Mouse (Mus musculus): ENCODE measurements around the gene Ddx10. TPM values are rescaled to one million over a fixed set of nuclear protein-coding genes. Genes with fewer than 3 reads are reported as not detected.
"Not testable (repeated sequence)": the region's sequence is repeated elsewhere in the genome, so short reads cannot be mapped to it uniquely, and the experiment has no call there.

Ddx10 gene
- polyA plus RNA-seq, 1 experiment from 2014 or later: 21.8 TPM

- Histone ChIP-seq H3K4me2 (no peak overlapping the region), H3K27ac (ENCODE audit: poor library complexity, severe bottlenecking) (no peak overlapping the region), H3K4me1 (replicated peaks) (no peaks in the 10 kb centered on the region), H3K27me3 (replicated peaks) (no peaks in the 10 kb centered on the region), H3K36me3 (no peaks in the 10 kb centered on the region; the same call in 1 of the 2 replicates), H3K9ac (no peak overlapping the region), H3K4me3 (no peak overlapping the region), H3K9me3 (replicated peaks) (no peaks in the 10 kb centered on the region)
- ATAC-seq (ENCODE audit: insufficient number of reproducible peaks, low FRiP score): no peak
- 37% methylated on average over 4 of the region's 4 CpGs for WGBS
These were observed 103.6 kb downstream of the Ddx10 start for GRCm38 (mm10) chr9:53144266-53144665.

- no peak for ATAC-seq (ENCODE audit: insufficient number of reproducible peaks, low FRiP score)
- H3K27me3 ChIP-seq (replicated peaks): no peaks in the 10 kb centered on the region
- H3K9me3 ChIP-seq (replicated peaks): no peaks in the 10 kb centered on the region
- no peak overlapping the region for H3K27ac ChIP-seq (ENCODE audit: poor library complexity, severe bottlenecking)
- 84% methylated on average over 2 of the region's 2 CpGs for WGBS
- no peak overlapping the region for H3K4me3 ChIP-seq
- no peak overlapping the region for H3K9ac ChIP-seq
- H3K4me1 ChIP-seq (replicated peaks): no peaks in the 10 kb centered on the region
- H3K36me3 ChIP-seq: no peaks in the 10 kb centered on the region; the same call in 1 of the 2 replicates
- no peak overlapping the region for H3K4me2 ChIP-seq
These were observed 104.3 kb downstream of the Ddx10 start for GRCm38 (mm10) chr9:53143508-53143907.

GRCm38 (mm10) chr9:53142424-53142823, 105.4 kb downstream of the Ddx10 start:
- WGBS: 66% methylated on average over 1 of the region's 1 CpGs

DNA sequence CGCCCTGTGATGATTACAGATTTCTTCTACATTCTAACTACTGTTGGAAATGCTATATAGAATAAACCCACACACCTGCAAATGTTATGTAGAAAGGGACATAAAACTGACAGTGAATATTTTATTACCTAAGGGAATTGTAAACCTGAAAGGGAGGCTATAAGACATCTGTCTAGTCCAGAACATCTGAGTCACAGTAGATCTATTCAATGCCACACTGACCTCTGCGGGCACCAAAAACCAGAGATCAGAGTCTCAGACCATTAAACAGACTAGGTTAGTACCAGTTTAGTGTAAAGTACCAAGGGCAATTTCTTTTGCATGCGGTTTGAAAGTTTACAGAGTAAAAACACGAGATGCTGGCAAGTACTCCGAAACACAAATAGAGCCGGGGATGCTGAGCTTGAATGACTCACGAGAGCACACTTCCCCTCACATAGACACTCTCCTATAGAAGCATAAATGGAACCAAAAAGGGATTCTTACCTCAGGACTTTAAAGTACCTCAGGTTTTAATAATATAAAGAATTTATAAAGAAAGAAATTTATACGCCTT, 107.2 kb downstream of the Ddx10 start:
- no peak for ATAC-seq (ENCODE audit: insufficient number of reproducible peaks, low FRiP score)
- Histone ChIP-seq H3K4me1 (replicated peaks) (no peaks in the 10 kb centered on the region), H3K4me3 (no peak overlapping the region), H3K9me3 (replicated peaks) (no peaks in the 10 kb centered on the region), H3K36me3 (no peaks in the 10 kb centered on the region), H3K9ac (no peak overlapping the region), H3K27ac (ENCODE audit: poor library complexity, severe bottlenecking) (no peak overlapping the region), H3K4me2 (no peak overlapping the region), H3K27me3 (replicated peaks) (no peaks in the 10 kb centered on the region)
- 90% methylated on average over 8 of the region's 8 CpGs for WGBS

More at GRCm38 (mm10) chr9:53142424-53142823, 105.4 kb downstream of the Ddx10 start:
- not testable (repeated sequence) for H3K27ac ChIP-seq (ENCODE audit: poor library complexity, severe bottlenecking); H3K4me3 ChIP-seq; H3K4me1 ChIP-seq (replicated peaks); H3K4me2 ChIP-seq; H3K27me3 ChIP-seq (replicated peaks); H3K9ac ChIP-seq; ATAC-seq (ENCODE audit: insufficient number of reproducible peaks, low FRiP score); H3K36me3 ChIP-seq; H3K9me3 ChIP-seq (replicated peaks)

DNA sequence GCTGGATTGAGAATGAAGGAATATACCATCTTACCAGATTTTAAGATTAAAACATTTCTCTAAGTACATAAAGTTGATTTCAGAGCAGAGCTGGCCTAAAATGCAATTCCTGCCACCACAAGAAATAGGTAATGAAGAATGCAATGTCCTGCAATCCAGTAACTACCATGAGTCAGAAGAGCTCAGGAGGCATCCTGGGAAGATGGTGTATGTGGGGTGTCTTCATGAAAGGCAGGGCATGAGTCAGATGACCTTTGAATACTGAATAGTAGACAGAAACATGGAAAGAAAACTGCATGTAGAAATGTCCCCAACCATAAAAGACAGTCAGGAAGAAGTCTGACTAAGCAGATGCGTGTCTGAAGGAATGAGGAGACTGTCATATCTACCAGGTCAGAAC, 115.0 kb downstream of the Ddx10 start:
- Histone ChIP-seq H3K4me1 (replicated peaks) (no peaks in the 10 kb centered on the region), H3K27ac (ENCODE audit: poor library complexity, severe bottlenecking) (no peak overlapping the region), H3K9ac (no peak overlapping the region), H3K36me3 (no peaks in the 10 kb centered on the region), H3K27me3 (replicated peaks) (no peaks in the 10 kb centered on the region), H3K4me3 (no peak overlapping the region), H3K4me2 (no peak overlapping the region), H3K9me3 (replicated peaks) (no peaks in the 10 kb centered on the region; the same call in 1 of the 2 replicates)
- no peak for ATAC-seq (ENCODE audit: insufficient number of reproducible peaks, low FRiP score)
- WGBS: 93% methylated on average over 1 of the region's 1 CpGs

GRCm38 (mm10) chr9:53130460-53130859, 117.4 kb downstream of the Ddx10 start:
- no peak overlapping the region for H3K4me2 ChIP-seq
- ATAC-seq (ENCODE audit: insufficient number of reproducible peaks, low FRiP score): no peak
- H3K9ac ChIP-seq: no peak overlapping the region
- no peaks in the 10 kb centered on the region for H3K4me1 ChIP-seq (replicated peaks)
- H3K9me3 ChIP-seq (replicated peaks): peaks cover 3% of the 10 kb centered on the region
- 70% methylated on average over 2 of the region's 2 CpGs for WGBS
- H3K27ac ChIP-seq (ENCODE audit: poor library complexity, severe bottlenecking): no peak overlapping the region
- H3K4me3 ChIP-seq: no peak overlapping the region
- peaks cover 6% of the 10 kb centered on the region for H3K36me3 ChIP-seq
- H3K27me3 ChIP-seq (replicated peaks): no peaks in the 10 kb centered on the region

DNA sequence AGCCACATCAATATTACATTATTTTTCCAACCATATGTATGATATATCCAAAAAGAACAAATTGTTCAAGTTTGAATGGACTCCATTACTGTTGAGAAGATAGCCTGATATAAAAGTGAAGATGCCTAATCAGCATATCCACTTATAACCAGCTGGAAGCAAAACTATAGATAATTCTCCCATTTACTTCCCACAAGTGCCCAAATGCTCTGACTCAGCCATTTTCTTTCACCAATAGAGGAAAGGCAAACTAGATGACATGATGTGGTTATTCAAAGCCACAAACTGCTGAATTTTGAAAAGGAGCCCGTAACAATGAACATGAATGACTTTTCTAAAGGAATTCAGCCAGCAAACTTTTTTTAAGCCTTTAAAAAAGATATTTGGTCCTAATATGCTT, 146.8 kb downstream of the Ddx10 start:
- Histone ChIP-seq H3K4me2 (no peak overlapping the region), H3K9ac (no peak overlapping the region), H3K4me1 (replicated peaks) (no peaks in the 10 kb centered on the region), H3K27me3 (replicated peaks) (no peaks in the 10 kb centered on the region), H3K27ac (ENCODE audit: poor library complexity, severe bottlenecking) (no peak overlapping the region), H3K36me3 (0 out of 2 replicates have a peak, but pooled peaks cover 7% of the 10 kb centered on the region), H3K9me3 (replicated peaks) (no peaks in the 10 kb centered on the region), H3K4me3 (no peak overlapping the region)
- WGBS: 92% methylated on average over 1 of the region's 1 CpGs
- no peak for ATAC-seq (ENCODE audit: insufficient number of reproducible peaks, low FRiP score)

- WGBS: 80% methylated on average over 5 of the region's 5 CpGs
These were observed 152.3 kb downstream of the Ddx10 start for GRCm38 (mm10) chr9:53095319-53096165.

GRCm38 (mm10) chr9:53094536-53094935, 153.3 kb downstream of the Ddx10 start:
- Histone ChIP-seq H3K27me3 (replicated peaks) (no peaks in the 10 kb centered on the region), H3K36me3 (0 out of 2 replicates have a peak, but pooled peaks cover 7% of the 10 kb centered on the region), H3K9ac (no peak overlapping the region), H3K4me2 (no peak overlapping the region), H3K27ac (ENCODE audit: poor library complexity, severe bottlenecking) (no peak overlapping the region), H3K4me3 (no peak overlapping the region), H3K4me1 (replicated peaks) (no peaks in the 10 kb centered on the region), H3K9me3 (replicated peaks) (no peaks in the 10 kb centered on the region)
- 87% methylated on average over 7 of the region's 7 CpGs for WGBS
- ATAC-seq (ENCODE audit: insufficient number of reproducible peaks, low FRiP score): no peak

More at GRCm38 (mm10) chr9:53095319-53096165, 152.3 kb downstream of the Ddx10 start:
- Histone ChIP-seq H3K4me1 (replicated peaks) (no peaks in the 10 kb centered on the region), H3K4me3 (no peak overlapping the region), H3K27me3 (replicated peaks) (no peaks in the 10 kb centered on the region), H3K27ac (ENCODE audit: poor library complexity, severe bottlenecking) (no peak overlapping the region), H3K9ac (no peak overlapping the region), H3K36me3 (0 out of 2 replicates have a peak, but pooled peaks cover 7% of the 10 kb centered on the region), H3K4me2 (no peak overlapping the region), H3K9me3 (replicated peaks) (no peaks in the 10 kb centered on the region)
- ATAC-seq (ENCODE audit: insufficient number of reproducible peaks, low FRiP score): no peak

DNA sequence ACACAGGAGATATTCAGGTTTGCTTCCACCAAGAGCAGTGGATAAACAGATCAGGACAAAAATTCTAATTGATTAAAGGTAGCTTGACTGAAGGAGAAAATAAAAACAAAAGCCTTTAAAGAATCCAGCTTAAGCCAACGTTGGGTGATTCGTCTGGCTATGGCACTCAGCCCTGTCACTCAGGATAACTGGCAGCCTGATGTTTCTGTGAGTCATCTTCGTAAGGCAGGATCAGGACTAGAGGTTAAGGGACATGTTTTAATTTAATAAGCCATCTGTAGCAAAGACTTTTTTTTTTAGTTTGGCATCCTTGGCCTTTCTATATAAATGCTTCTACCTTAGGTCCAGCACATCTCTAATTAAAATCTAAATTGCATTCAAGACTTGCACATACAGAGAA, 170.2 kb downstream of the Ddx10 start:
- 60% methylated on average over 3 of the region's 3 CpGs for WGBS
- Histone ChIP-seq H3K9me3 (replicated peaks) (no peaks in the 10 kb centered on the region), H3K27ac (ENCODE audit: poor library complexity, severe bottlenecking) (no peak overlapping the region)

DNA sequence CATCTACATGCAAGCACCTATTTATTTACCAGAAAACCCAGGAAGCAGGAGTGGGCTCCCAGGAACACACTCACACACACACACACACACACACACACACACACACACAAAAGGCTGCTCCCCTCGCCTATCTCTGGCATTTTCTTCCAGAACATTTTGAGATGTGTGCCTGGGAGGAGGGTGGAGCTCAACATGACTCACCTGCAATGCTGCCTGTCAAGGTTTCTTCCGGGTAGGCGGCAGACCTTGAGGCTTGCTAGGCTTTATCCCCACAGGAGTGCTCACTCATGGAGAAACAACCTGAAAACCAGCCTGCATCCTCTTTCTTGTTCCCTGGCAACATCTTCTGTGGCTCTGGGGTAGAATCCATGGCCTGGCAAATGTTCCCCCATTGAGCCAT, 171.9 kb downstream of the Ddx10 start:
- H3K27ac ChIP-seq (ENCODE audit: poor library complexity, severe bottlenecking): no peak overlapping the region
- peaks cover 14% of the 10 kb centered on the region for H3K4me1 ChIP-seq (replicated peaks)
- no peaks in the 10 kb centered on the region for H3K27me3 ChIP-seq (replicated peaks)
- H3K4me2 ChIP-seq: no peak overlapping the region
- ATAC-seq (ENCODE audit: insufficient number of reproducible peaks, low FRiP score): no peak
- H3K9ac ChIP-seq: no peak overlapping the region
- 73% methylated on average over 3 of the region's 3 CpGs for WGBS
- H3K36me3 ChIP-seq: no peaks in the 10 kb centered on the region
- no peak overlapping the region for H3K4me3 ChIP-seq
- H3K9me3 ChIP-seq (replicated peaks): no peaks in the 10 kb centered on the region

More for the DNA sequence above, 170.2 kb downstream of the Ddx10 start:
- H3K4me2 ChIP-seq: no peak overlapping the region
- no peaks in the 10 kb centered on the region for H3K36me3 ChIP-seq
- no peak overlapping the region for H3K4me3 ChIP-seq
- peaks cover 14% of the 10 kb centered on the region for H3K4me1 ChIP-seq (replicated peaks)
- ATAC-seq (ENCODE audit: insufficient number of reproducible peaks, low FRiP score): no peak
- no peaks in the 10 kb centered on the region for H3K27me3 ChIP-seq (replicated peaks)
- no peak overlapping the region for H3K9ac ChIP-seq

Measured in heart, embryonic 12.5 days (tissue).